Mouse (Mus musculus): ENCODE results near the gene Tmprss12.

GRCm38 (mm10) chr15:100248665-100249433 is 31.8 kb upstream of the Tmprss12 start:
- TF ChIP-seq POLR2A (IDR thresholded peaks at IDR 0.05; ENCODE audit: insufficient read length, low read depth) (no peak), MAX (IDR thresholded peaks at IDR 0.05; ENCODE audit: low read depth) (no peak), MYOG (IDR thresholded peaks at IDR 0.05; ENCODE audit: control insufficient read depth in 1 of 3, insufficient read depth in 1 of 3, insufficient read length in 2 of 3, low read depth in 2 of 3) (no peak), SRF (IDR thresholded peaks at IDR 0.05; ENCODE audit: control insufficient read depth, insufficient read length, low read depth) (no peak), CEBPB (IDR thresholded peaks at IDR 0.05; ENCODE audit: insufficient read depth, poor library complexity, severe bottlenecking) (no peak), POLR2AphosphoS2 (IDR thresholded peaks at IDR 0.05; ENCODE audit: insufficient read length, low read depth) (no peak), MYOD1 (IDR thresholded peaks at IDR 0.05; ENCODE audit: control insufficient read depth in 1 of 3, insufficient read length in 2 of 3, low read depth in 2 of 3) (no peak), USF1 (IDR thresholded peaks at IDR 0.05; ENCODE audit: low read depth) (no peak), E2F4 (IDR thresholded peaks at IDR 0.05; ENCODE audit: insufficient read depth) (no peak), TCF12 (IDR thresholded peaks at IDR 0.05; ENCODE audit: insufficient read depth, poor library complexity, severe bottlenecking) (no peak), TCF3 (IDR thresholded peaks at IDR 0.05; ENCODE audit: insufficient read length, low read depth) (no peak), REST (IDR thresholded peaks at IDR 0.05; ENCODE audit: insufficient read depth, insufficient read length) (no peak)
